Mouse (Mus musculus) limb, embryonic 12.5 days (tissue): ENCODE data around the gene Vmn1r37. TPM values are rescaled to one million over a fixed set of nuclear protein-coding genes. Genes with fewer than 3 reads are reported as not detected.
"Not testable (repeated sequence)": the region's sequence is repeated elsewhere in the genome, so short reads cannot be mapped to it uniquely, and the experiment has no call there.

Experiments used
- ATAC-seq: fragments of 200-750 bp; cut with Nextera tagmentation; 2 replicates; pipeline ENCODE4 v1.8.0; 2017; ENCODE audit warnings: low read depth, moderate TSS enrichment; ENCODE audit not compliant: insufficient number of reproducible peaks, insufficient read depth, low FRiP score, low TSS enrichment
- H3K27ac ChIP-seq: fragments of 300-500 bp; sonication (generic); 2 replicates; pipeline ENCODE4 v1.5.1; 2016; ENCODE audit warnings: mild to moderate bottlenecking, moderate library complexity
- H3K27me3 ChIP-seq: fragments of 300-500 bp; sonication (generic); 2 replicates; pipeline ENCODE4 v1.6.1; 2016; ENCODE audit warnings: mild to moderate bottlenecking, moderate library complexity
- H3K36me3 ChIP-seq: fragments of 300-500 bp; sonication (generic); 2 replicates; pipeline ENCODE4 v1.6.1; 2016; ENCODE audit warnings: mild to moderate bottlenecking, moderate library complexity
- H3K4me1 ChIP-seq: fragments of 300-500 bp; sonication (generic); replicated peaks from 2 replicates; pipeline ENCODE4 v1.6.1; 2016
- H3K4me2 ChIP-seq: fragments of 300-500 bp; sonication (generic); 2 replicates; pipeline ENCODE4 v1.6.1; 2016; ENCODE audit warnings: mild to moderate bottlenecking, moderate library complexity
- H3K4me3 ChIP-seq: fragments of 300-500 bp; sonication (generic); replicated peaks from 2 replicates; pipeline ENCODE4 v1.5.1; 2016; ENCODE audit warnings: mild to moderate bottlenecking
- H3K9ac ChIP-seq: fragments of 300-500 bp; sonication (generic); replicated peaks from 2 replicates; pipeline ENCODE4 v1.6.1; 2016; ENCODE audit warnings: mild to moderate bottlenecking, moderate library complexity
- H3K9me3 ChIP-seq: fragments of 300-500 bp; sonication (generic); 2 replicates; pipeline ENCODE4 v1.6.1; 2016; ENCODE audit warnings: mild to moderate bottlenecking, moderate library complexity
- WGBS: fragments of 180-500 bp; shearing (Covaris S2); methylation state at CpG from one replicate; pipeline ENCODE4 v1.1.7; 2016; 5-methylcytosine and 5-hydroxymethylcytosine counted together
- polyA plus RNA-seq: library from polyadenylated mRNA; unstranded; fragments of >200 nt; fragmentation: Nextera tagmentation; extraction: Ambion mirVana; gene quantifications from 2 replicates; pipeline ENCODE4 v1.2.1, GENCODE M21; 2016

The Vmn1r37 gene
- not detected in 2 replicates for polyA plus RNA-seq

DNA sequence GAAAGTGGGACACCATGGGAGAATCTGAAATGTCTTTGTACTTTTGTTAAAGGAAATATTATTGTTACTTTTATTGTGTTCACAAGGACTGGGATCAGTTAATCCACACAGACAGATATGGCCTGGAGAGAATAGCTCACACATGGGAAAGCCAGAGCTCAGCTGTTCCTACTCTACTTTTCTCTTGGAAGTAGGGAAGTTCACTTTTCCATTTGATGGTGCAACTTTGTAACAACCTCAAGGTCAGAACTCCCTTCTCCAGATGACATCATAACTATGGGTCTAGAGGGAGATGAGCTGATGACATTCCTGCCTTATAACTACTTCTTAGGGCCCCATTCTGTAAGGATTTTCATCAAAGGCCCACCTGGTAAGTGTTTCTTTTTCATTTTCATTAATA, at the start of gene Vmn1r37:
Gene Vmn1r37 (plus strand): TSS at position 301 of the 400 bp plus-strand sequence.
- H3K4me3 ChIP-seq, H3K36me3 ChIP-seq, H3K9ac ChIP-seq, H3K4me2 ChIP-seq, ATAC-seq, H3K9me3 ChIP-seq, H3K4me1 ChIP-seq, H3K27ac ChIP-seq, H3K27me3 ChIP-seq: not testable (repeated sequence)

DNA sequence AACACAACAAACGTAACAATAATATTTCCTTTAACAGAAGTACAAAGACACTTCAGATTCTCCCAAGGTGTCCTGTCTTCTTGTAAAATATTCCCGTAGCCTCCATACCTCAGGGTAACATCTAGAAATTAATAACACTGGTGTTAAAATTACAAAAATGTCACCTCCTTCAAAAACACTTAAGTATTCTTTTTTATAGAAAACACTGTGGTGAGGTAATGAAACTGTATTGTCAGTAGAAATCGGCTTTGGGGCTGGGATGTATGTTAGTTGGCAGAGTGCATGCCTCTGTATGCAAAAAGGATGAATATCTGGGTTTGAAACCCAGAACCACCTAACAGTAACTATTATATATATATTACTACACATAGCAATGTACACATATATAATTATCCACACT, 43.4 kb upstream of the Vmn1r37 start, which contains the start of gene Vmn1r35:
Gene Vmn1r35 (minus strand): TSS at position 101 of the 400 bp plus-strand sequence.
- no peak for ATAC-seq
- 80% methylated on average over 3 of the region's 3 CpGs for WGBS
- Histone ChIP-seq H3K4me2 (no peak within 1 kb of the TSS), H3K27ac (no peak within 1 kb of the TSS), H3K36me3 (no peaks in the 10 kb centered on the region), H3K4me3 (no peak within 1 kb of the TSS), H3K9ac (no peak within 1 kb of the TSS), H3K9me3 (no peaks in the 10 kb centered on the region), H3K27me3 (no peaks in the 10 kb centered on the region), H3K4me1 (no peaks in the 10 kb centered on the region)

DNA sequence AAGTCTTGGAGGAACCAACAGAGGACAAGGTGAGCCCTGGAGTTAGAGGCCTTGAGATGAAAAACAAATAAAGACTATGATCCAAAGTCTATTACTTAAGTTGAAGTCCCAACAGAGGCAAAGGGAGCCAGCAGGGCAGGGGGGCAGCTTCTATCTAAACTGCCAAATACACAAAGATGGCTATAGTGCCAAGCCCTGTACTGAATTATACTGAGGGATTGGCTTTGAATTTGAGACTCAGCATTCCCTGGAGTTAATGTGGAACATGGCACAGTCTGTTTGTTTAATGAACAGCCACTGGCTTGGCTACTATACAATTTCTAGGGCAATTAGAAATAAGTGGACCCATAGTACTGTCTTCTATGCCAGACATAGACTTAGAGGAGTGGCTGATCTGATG, 20.3 kb upstream of the Vmn1r37 start:
- Histone ChIP-seq H3K27ac (no peak overlapping the region), H3K4me2 (no peak overlapping the region)
- ATAC-seq, result no peak

DNA sequence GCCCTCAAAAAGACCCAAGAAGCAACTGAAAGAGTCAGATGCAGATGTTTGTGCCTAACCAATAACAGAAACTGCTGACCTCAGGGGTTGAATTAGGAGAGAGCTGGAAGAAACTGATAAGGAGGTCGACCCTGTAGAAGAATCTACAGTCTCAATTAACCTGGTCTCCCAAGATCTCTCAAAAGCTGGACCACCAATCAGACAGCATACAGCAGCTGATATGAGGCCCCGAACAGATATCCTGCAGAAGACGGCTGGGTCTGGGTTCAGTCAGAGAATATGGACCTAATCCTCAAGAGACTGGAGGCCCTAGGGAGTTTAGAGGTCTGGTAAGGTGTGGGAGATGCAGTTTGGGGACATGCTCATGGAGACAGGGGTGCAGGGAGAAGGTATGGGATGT, 15.3 kb upstream of the Vmn1r37 start:
- 78% methylated on average over 3 of the region's 3 CpGs for WGBS

More for the DNA sequence above, 20.3 kb upstream of the Vmn1r37 start:
- Histone ChIP-seq H3K9me3 (no peaks in the 10 kb centered on the region), H3K4me1 (no peaks in the 10 kb centered on the region), H3K9ac (no peak overlapping the region), H3K27me3 (no peaks in the 10 kb centered on the region), H3K4me3 (no peak overlapping the region), H3K36me3 (no peaks in the 10 kb centered on the region)

DNA sequence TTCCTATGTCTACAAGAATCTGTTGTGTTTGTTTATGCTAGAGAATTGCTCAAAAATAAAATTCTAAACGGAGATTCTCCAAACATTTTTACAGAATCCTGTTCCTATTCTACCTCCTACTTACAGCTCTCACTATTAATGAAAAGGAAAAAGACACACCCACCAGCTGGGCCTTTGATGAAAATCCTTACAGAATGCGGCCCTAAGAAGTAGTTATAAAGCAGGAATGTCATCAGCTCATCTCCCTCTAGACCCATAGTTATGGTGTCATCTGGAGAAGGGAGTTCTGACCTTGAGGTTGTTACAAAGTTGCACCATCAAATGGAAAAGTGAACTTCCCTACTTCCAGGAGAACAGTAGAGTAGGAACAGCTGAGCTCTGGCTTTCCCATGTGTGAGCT, 10.1 kb upstream of the Vmn1r37 start, which contains the start of gene Vmn1r36:
Gene Vmn1r36 (minus strand): TSS at position 101 of the 400 bp plus-strand sequence.
- ATAC-seq, H3K27me3 ChIP-seq, H3K4me3 ChIP-seq, H3K9ac ChIP-seq, H3K4me1 ChIP-seq, H3K36me3 ChIP-seq, H3K4me2 ChIP-seq, H3K27ac ChIP-seq, H3K9me3 ChIP-seq: not testable (repeated sequence)
- 73% methylated on average over 2 of the region's 2 CpGs for WGBS

More for the DNA sequence above, 15.3 kb upstream of the Vmn1r37 start:
- no peaks in the 10 kb centered on the region for H3K9me3 ChIP-seq
- no peak overlapping the region for H3K4me3 ChIP-seq
- H3K36me3 ChIP-seq, result no peaks in the 10 kb centered on the region
- H3K4me1 ChIP-seq, result no peaks in the 10 kb centered on the region
- H3K27me3 ChIP-seq, result no peaks in the 10 kb centered on the region
- H3K4me2 ChIP-seq, result no peak overlapping the region
- no peak overlapping the region for H3K9ac ChIP-seq
- no peak for ATAC-seq
- no peak overlapping the region for H3K27ac ChIP-seq

DNA sequence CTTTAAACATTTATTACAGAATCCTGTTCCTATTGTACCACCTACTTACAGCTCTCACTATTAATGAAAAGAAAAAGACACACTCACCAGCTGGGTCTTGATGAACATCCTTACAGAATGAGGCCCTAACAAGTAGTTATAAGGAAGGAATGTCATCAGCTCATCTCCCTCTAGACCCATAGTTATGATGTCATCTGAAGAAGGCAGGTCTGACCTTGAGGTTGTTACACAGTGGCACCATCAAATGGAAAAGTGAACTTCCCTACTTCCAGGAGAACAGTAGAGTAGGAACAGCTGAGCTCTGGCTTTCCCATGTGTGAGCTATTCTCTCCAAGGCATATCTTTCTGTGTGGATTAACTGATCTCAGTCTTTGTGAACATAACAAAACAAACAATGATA, 53.3 kb downstream of the Vmn1r37 start, which contains the start of gene Vmn1r38:
Gene Vmn1r38 (minus strand): TSS at position 101 of the 400 bp plus-strand sequence.
- not testable (repeated sequence) for H3K27ac ChIP-seq, H3K4me2 ChIP-seq, H3K4me1 ChIP-seq, H3K9ac ChIP-seq, H3K9me3 ChIP-seq, H3K4me3 ChIP-seq, ATAC-seq, H3K27me3 ChIP-seq, H3K36me3 ChIP-seq

Other genes with a start within 250 kb of the Vmn1r37 start
- gene Mad2l1, start 194.0 kb upstream of the Vmn1r37 start, polyA plus RNA-seq, result 107 and 113 TPM in 2 replicates
- 0.18 TPM in 1 of 2 replicates, not detected in the other for gene Vmn1r32, start 169.3 kb upstream of the Vmn1r37 start, polyA plus RNA-seq
- gene Vmn1r33, start 111.1 kb upstream of the Vmn1r37 start, polyA plus RNA-seq, result not detected in 2 replicates
- gene Vmn1r34, start 85.5 kb upstream of the Vmn1r37 start, polyA plus RNA-seq, result not detected in 2 replicates
- gene Vmn1r35, start 43.5 kb upstream of the Vmn1r37 start, polyA plus RNA-seq, result not detected in 2 replicates
- not detected in 2 replicates for gene Vmn1r36, start 10.2 kb upstream of the Vmn1r37 start, polyA plus RNA-seq
- gene Vmn1r38, start 53.2 kb downstream of the Vmn1r37 start, polyA plus RNA-seq, result not detected in 2 replicates
- not detected in 2 replicates for gene Vmn1r39, start 81.2 kb downstream of the Vmn1r37 start, polyA plus RNA-seq
- 56.2 and 56.9 TPM in 2 replicates for gene Gng12, start 167.0 kb downstream of the Vmn1r37 start, polyA plus RNA-seq